Mouse (Mus musculus) C2C12 (cell line): ENCODE results near the gene Abca7.

Source experiments
- CTCF ChIP-seq: IDR thresholded peaks from one replicate; pipeline ENCODE4 v1.5.1; 2011; ENCODE audit not compliant: control insufficient read depth, insufficient read depth, insufficient read length
- USF1 ChIP-seq: IDR thresholded peaks from one replicate; pipeline ENCODE4 v1.6.1; 2011; ENCODE audit warnings: low read depth, mild to moderate bottlenecking, control low read depth, moderate library complexity

- TF ChIP-seq CTCF: no peak
- TF ChIP-seq USF1: no peak
Observed at GRCm38 (mm10) chr10:80018739-80019297, 22.5 kb downstream of the Abca7 start.
